8 mouse cellular contexts compared by ENCODE assay signal in genomic region chr5:115534290-115534731, GRCm38 (mm10). TPM values are rescaled to one million over a fixed set of nuclear protein-coding genes. Genes with fewer than 3 reads are reported as not detected.
A peak's percentile ranks its signal among the peaks of the same experiment; 100 is the strongest.
DNase-seq lines count a peak whose midpoint lies in the region; ATAC-seq lines count a peak whose summit lies in the region.

No protein-coding gene starts in this region.

- no peaks in the 10 kb centered on the region for H3K27me3 ChIP-seq in lung, embryonic 15.5 days
- no peaks in the 10 kb centered on the region for H3K27me3 ChIP-seq in heart, embryonic 15.5 days
- no peaks in the 10 kb centered on the region for H3K27me3 ChIP-seq in limb, embryonic 13.5 days
- no peaks in the 10 kb centered on the region for H3K27me3 ChIP-seq in midbrain, embryonic 14.5 days (ENCODE audit: control insufficient read depth, insufficient read depth, low read length)

- DNase-seq in lung, postnatal 14 days = no peak
- peak; percentile 74 for DNase-seq in adrenal gland, postnatal 14 days
- DNase-seq in right cerebral cortex, adult 18-20 months = no peak
- DNase-seq in ovary, postnatal 36 days (ENCODE audit: low spot score) = no peak
- DNase-seq in midbrain, embryonic 14.5 days = no peak

- no peak for ATAC-seq in lung, embryonic 15.5 days (ENCODE audit: borderline replicate concordance, extremely low read depth, low FRiP score, low TSS enrichment)
- ATAC-seq in heart, embryonic 15.5 days (replicated peaks; ENCODE audit: insufficient number of reproducible peaks, insufficient read depth, low FRiP score, low read depth) = no peak
- ATAC-seq in limb, embryonic 13.5 days (ENCODE audit: low FRiP score, low read depth) = no peak
- ATAC-seq in midbrain, embryonic 14.5 days (ENCODE audit: low FRiP score, low TSS enrichment) = no peak

- H3K9ac ChIP-seq in lung, embryonic 15.5 days = no peak overlapping the region
- H3K9ac ChIP-seq in heart, embryonic 15.5 days = peak overlapping the region; percentile 23
- peak overlapping the region; percentile 54 for H3K9ac ChIP-seq in limb, embryonic 13.5 days
- H3K9ac ChIP-seq in midbrain, embryonic 14.5 days (replicated peaks; ENCODE audit: low read length) = no peak overlapping the region

- no peaks in the 10 kb centered on the region for H3K9me3 ChIP-seq in lung, embryonic 15.5 days
- H3K9me3 ChIP-seq in heart, embryonic 15.5 days (replicated peaks) = no peaks in the 10 kb centered on the region
- no peaks in the 10 kb centered on the region for H3K9me3 ChIP-seq in limb, embryonic 13.5 days
- no peaks in the 10 kb centered on the region for H3K9me3 ChIP-seq in midbrain, embryonic 14.5 days (ENCODE audit: control insufficient read depth, low read length)

- H3K36me3 ChIP-seq in lung, embryonic 15.5 days = no peaks in the 10 kb centered on the region
- H3K36me3 ChIP-seq in heart, embryonic 15.5 days = no peaks in the 10 kb centered on the region
- H3K36me3 ChIP-seq in limb, embryonic 13.5 days = no peaks in the 10 kb centered on the region
- no peaks in the 10 kb centered on the region for H3K36me3 ChIP-seq in midbrain, embryonic 14.5 days (ENCODE audit: control insufficient read depth, insufficient read depth, low read length)

- 18% methylated on average over 16 of the region's 16 CpGs for WGBS in lung, embryonic 15.5 days
- 8% methylated on average over 16 of the region's 16 CpGs for WGBS in heart, embryonic 15.5 days
- WGBS in limb, embryonic 13.5 days = 7% methylated on average over 16 of the region's 16 CpGs
- 22% methylated on average over 16 of the region's 16 CpGs for WGBS in midbrain, embryonic 14.5 days

- peak overlapping the region; percentile 18 for H3K4me2 ChIP-seq in lung, embryonic 15.5 days
- peak overlapping the region; percentile 35 for H3K4me2 ChIP-seq in heart, embryonic 15.5 days
- peak overlapping the region; percentile 48 for H3K4me2 ChIP-seq in limb, embryonic 13.5 days (replicated peaks)
- no peak overlapping the region for H3K4me2 ChIP-seq in midbrain, embryonic 14.5 days (ENCODE audit: low read length)

- no peak overlapping the region for H3K4me3 ChIP-seq in lung, embryonic 15.5 days
- 0 out of 2 replicates have a peak overlapping the region, but pooled peaks have one; percentile 9 for H3K4me3 ChIP-seq in heart, embryonic 15.5 days
- H3K4me3 ChIP-seq in limb, embryonic 13.5 days = no peak overlapping the region
- no peak overlapping the region for H3K4me3 ChIP-seq in midbrain, embryonic 14.5 days (replicated peaks; ENCODE audit: low read depth, low read length)

- peaks cover 85% of the 10 kb centered on the region for H3K4me1 ChIP-seq in lung, embryonic 15.5 days
- peaks cover 89% of the 10 kb centered on the region for H3K4me1 ChIP-seq in heart, embryonic 15.5 days (replicated peaks)
- H3K4me1 ChIP-seq in limb, embryonic 13.5 days = peaks cover 88% of the 10 kb centered on the region
- H3K4me1 ChIP-seq in midbrain, embryonic 14.5 days (ENCODE audit: control insufficient read depth, insufficient read depth, low read length) = peaks cover 9% of the 10 kb centered on the region; the same call in 1 of the 2 replicates

- peak overlapping the region; percentile 52 for H3K27ac ChIP-seq in lung, embryonic 15.5 days
- peak overlapping the region; percentile 96 for H3K27ac ChIP-seq in heart, embryonic 15.5 days
- peak overlapping the region; percentile 44; the same call in 1 of the 2 replicates for H3K27ac ChIP-seq in limb, embryonic 13.5 days
- H3K27ac ChIP-seq in midbrain, embryonic 14.5 days (replicated peaks; ENCODE audit: low read depth, low read length) = no peak overlapping the region

RNA-seq across cellular contexts. Expression of gene Rplp0, which starts 25.0 kb away (rescaled TPM):
- 1,589 and 1,600 TPM in 2 replicates for polyA plus RNA-seq in lung, embryonic 15.5 days (2015; fragmentation: Nextera tagmentation; extraction: Ambion mirVana)
- 786 and 963 TPM in 2 replicates for total RNA-seq in adrenal gland, postnatal 14 days (2021)
- polyA plus RNA-seq in heart, embryonic 15.5 days (2015; fragmentation: Nextera tagmentation; extraction: Ambion mirVana) = 925 and 1,001 TPM in 2 replicates
- polyA plus RNA-seq in limb, embryonic 13.5 days (2015; fragmentation: Nextera tagmentation; extraction: Ambion mirVana) = 1,446 and 1,459 TPM in 2 replicates
- 1,038 and 1,071 TPM in 2 replicates for polyA plus RNA-seq in midbrain, embryonic 14.5 days (2014; fragmentation: Nextera tagmentation; extraction: Ambion mirVana)

RNA-seq across cellular contexts. Expression of gene Pxn, which starts 27.8 kb away (rescaled TPM):
- 57.1 and 58.6 TPM in 2 replicates for polyA plus RNA-seq in lung, embryonic 15.5 days (2015; fragmentation: Nextera tagmentation; extraction: Ambion mirVana)
- 48.9 and 54.8 TPM in 2 replicates for total RNA-seq in adrenal gland, postnatal 14 days (2021)
- polyA plus RNA-seq in heart, embryonic 15.5 days (2015; fragmentation: Nextera tagmentation; extraction: Ambion mirVana) = 33.5 and 46.2 TPM in 2 replicates
- polyA plus RNA-seq in limb, embryonic 13.5 days (2015; fragmentation: Nextera tagmentation; extraction: Ambion mirVana) = 46.9 and 54.0 TPM in 2 replicates
- polyA plus RNA-seq in midbrain, embryonic 14.5 days (2014; fragmentation: Nextera tagmentation; extraction: Ambion mirVana) = 10.9 and 11.3 TPM in 2 replicates

RNA-seq across cellular contexts. Expression of gene Gcn1l1, which starts 30.7 kb away (rescaled TPM):
- 35.6 and 40.0 TPM in 2 replicates for polyA plus RNA-seq in lung, embryonic 15.5 days (2015; fragmentation: Nextera tagmentation; extraction: Ambion mirVana)
- 59.7 and 60.4 TPM in 2 replicates for total RNA-seq in adrenal gland, postnatal 14 days (2021)
- polyA plus RNA-seq in heart, embryonic 15.5 days (2015; fragmentation: Nextera tagmentation; extraction: Ambion mirVana) = 20.9 and 28.8 TPM in 2 replicates
- polyA plus RNA-seq in limb, embryonic 13.5 days (2015; fragmentation: Nextera tagmentation; extraction: Ambion mirVana) = 46.1 and 48.2 TPM in 2 replicates
- polyA plus RNA-seq in midbrain, embryonic 14.5 days (2014; fragmentation: Nextera tagmentation; extraction: Ambion mirVana) = 40.5 and 51.2 TPM in 2 replicates

RNA-seq across cellular contexts. Expression of gene Sirt4, which starts 49.8 kb away (rescaled TPM):
- 27.2 and 30.4 TPM in 2 replicates for polyA plus RNA-seq in lung, embryonic 15.5 days (2015; fragmentation: Nextera tagmentation; extraction: Ambion mirVana)
- 18.1 and 23.5 TPM in 2 replicates for total RNA-seq in adrenal gland, postnatal 14 days (2021)
- 20.9 TPM in 2 replicates for polyA plus RNA-seq in heart, embryonic 15.5 days (2015; fragmentation: Nextera tagmentation; extraction: Ambion mirVana)
- polyA plus RNA-seq in limb, embryonic 13.5 days (2015; fragmentation: Nextera tagmentation; extraction: Ambion mirVana) = 25.8 and 27.5 TPM in 2 replicates
- 23.8 and 25.9 TPM in 2 replicates for polyA plus RNA-seq in midbrain, embryonic 14.5 days (2014; fragmentation: Nextera tagmentation; extraction: Ambion mirVana)

Comparison
In these comparisons a context has a peak if more than half of its experiments do, and no peak if none do; other contexts are left out.
1. H3K9ac ChIP-seq: peak in heart, embryonic 15.5 days (single experiment) and limb, embryonic 13.5 days (single experiment); none in lung, embryonic 15.5 days (single experiment) and midbrain, embryonic 14.5 days (single experiment).